Mouse (Mus musculus): Measurements from ENCODE around the gene Cspg4. TPM values are rescaled to one million over a fixed set of nuclear protein-coding genes. Genes with fewer than 3 reads are reported as not detected.

Gene Cspg4
- polyA plus RNA-seq, 1 experiment, result 58.3 TPM

- TF ChIP-seq MYOD1 (IDR thresholded peaks at IDR 0.05; ENCODE audit: control insufficient read depth in 1 of 3, insufficient read length in 2 of 3, low read depth in 2 of 3), result no peak
- no peak for TF ChIP-seq MYOG (IDR thresholded peaks at IDR 0.05; ENCODE audit: control insufficient read depth in 1 of 3, insufficient read depth in 1 of 3, insufficient read length in 2 of 3, low read depth in 2 of 3)
- TF ChIP-seq POLR2A (IDR thresholded peaks at IDR 0.05; ENCODE audit: insufficient read length, low read depth), result peak; percentile 34
- TF ChIP-seq SRF (IDR thresholded peaks at IDR 0.05; ENCODE audit: control insufficient read depth, insufficient read length, low read depth), result no peak
- no peak for TF ChIP-seq CEBPB (IDR thresholded peaks at IDR 0.05; ENCODE audit: insufficient read depth, poor library complexity, severe bottlenecking)
- Histone ChIP-seq H3K79me2 (ENCODE audit: control insufficient read depth, insufficient read depth) (no peaks in the 10 kb centered on the region), H3K36me3 (ENCODE audit: control insufficient read depth, insufficient read depth) (no peaks in the 10 kb centered on the region), H3K4me2 (ENCODE audit: low read depth) (no peak overlapping the region), H3ac (ENCODE audit: control insufficient read depth, insufficient read length) (no peak overlapping the region), H3K27me3 (ENCODE audit: control insufficient read depth, insufficient read depth, insufficient read length) (no peaks in the 10 kb centered on the region), H3K4me3 (no peak overlapping the region)
These were observed 31.9 kb downstream of the Cspg4 start for GRCm38 (mm10) chr9:56896779-56897178.

GRCm38 (mm10) chr9:56899409-56899808, 34.6 kb downstream of the Cspg4 start:
- no peak overlapping the region for H3ac ChIP-seq (ENCODE audit: control insufficient read depth, insufficient read length)
- no peak overlapping the region for H3K4me2 ChIP-seq (ENCODE audit: low read depth)
- H3K4me3 ChIP-seq, result no peak overlapping the region
- no peaks in the 10 kb centered on the region for H3K79me2 ChIP-seq (ENCODE audit: control insufficient read depth, insufficient read depth)
- H3K36me3 ChIP-seq (ENCODE audit: control insufficient read depth, insufficient read depth), result no peaks in the 10 kb centered on the region
- TF ChIP-seq MAX (IDR thresholded peaks at IDR 0.05; ENCODE audit: low read depth), result no peak
- TF ChIP-seq MYOG (IDR thresholded peaks at IDR 0.05; ENCODE audit: control insufficient read depth in 1 of 3, insufficient read depth in 1 of 3, insufficient read length in 2 of 3, low read depth in 2 of 3), result no peak
- no peak for TF ChIP-seq TCF3 (IDR thresholded peaks at IDR 0.05; ENCODE audit: insufficient read length, low read depth)
- peak; percentile 92 for TF ChIP-seq POLR2AphosphoS2 (IDR thresholded peaks at IDR 0.05; ENCODE audit: insufficient read length, low read depth)
- no peak for TF ChIP-seq REST (IDR thresholded peaks at IDR 0.05; ENCODE audit: insufficient read depth, insufficient read length)
- peak; percentile 15 for TF ChIP-seq POLR2A (IDR thresholded peaks at IDR 0.05; ENCODE audit: insufficient read length, low read depth)
- TF ChIP-seq MYOD1 (IDR thresholded peaks at IDR 0.05; ENCODE audit: control insufficient read depth in 1 of 3, insufficient read length in 2 of 3, low read depth in 2 of 3), result no peak
- no peak for TF ChIP-seq E2F4 (IDR thresholded peaks at IDR 0.05; ENCODE audit: insufficient read depth)
- TF ChIP-seq CEBPB (IDR thresholded peaks at IDR 0.05; ENCODE audit: insufficient read depth, poor library complexity, severe bottlenecking), result no peak
- no peak for TF ChIP-seq USF1 (IDR thresholded peaks at IDR 0.05; ENCODE audit: low read depth)
- no peak for TF ChIP-seq TCF12 (IDR thresholded peaks at IDR 0.05; ENCODE audit: insufficient read depth, poor library complexity, severe bottlenecking)
- TF ChIP-seq SRF (IDR thresholded peaks at IDR 0.05; ENCODE audit: control insufficient read depth, insufficient read length, low read depth), result no peak
- no peaks in the 10 kb centered on the region for H3K27me3 ChIP-seq (ENCODE audit: control insufficient read depth, insufficient read depth, insufficient read length)

- Histone ChIP-seq H3K79me2 (ENCODE audit: control insufficient read depth, insufficient read depth) (no peaks in the 10 kb centered on the region), H3K27me3 (ENCODE audit: control insufficient read depth, insufficient read depth, insufficient read length) (no peaks in the 10 kb centered on the region), H3K4me3 (no peak overlapping the region), H3K36me3 (ENCODE audit: control insufficient read depth, insufficient read depth) (no peaks in the 10 kb centered on the region), H3K4me2 (ENCODE audit: low read depth) (no peak overlapping the region), H3ac (ENCODE audit: control insufficient read depth, insufficient read length) (no peak overlapping the region)
- TF ChIP-seq CEBPB (IDR thresholded peaks at IDR 0.05; ENCODE audit: insufficient read depth, poor library complexity, severe bottlenecking) (peak; percentile 94), MYOG (IDR thresholded peaks at IDR 0.05; ENCODE audit: control insufficient read depth in 1 of 3, insufficient read depth in 1 of 3, insufficient read length in 2 of 3, low read depth in 2 of 3) (no peak)
These were observed 35.2 kb downstream of the Cspg4 start for GRCm38 (mm10) chr9:56900060-56900459.

- H3K36me3 ChIP-seq (ENCODE audit: control insufficient read depth, insufficient read depth), result no peaks in the 10 kb centered on the region
- no peak overlapping the region for H3K4me2 ChIP-seq (ENCODE audit: low read depth)
- no peak overlapping the region for H3K4me3 ChIP-seq
- no peaks in the 10 kb centered on the region for H3K79me2 ChIP-seq (ENCODE audit: control insufficient read depth, insufficient read depth)
- no peak overlapping the region for H3ac ChIP-seq (ENCODE audit: control insufficient read depth, insufficient read length)
- H3K27me3 ChIP-seq (ENCODE audit: control insufficient read depth, insufficient read depth, insufficient read length), result no peaks in the 10 kb centered on the region
- TF ChIP-seq MYOG (IDR thresholded peaks at IDR 0.05; ENCODE audit: control insufficient read depth in 1 of 3, insufficient read depth in 1 of 3, insufficient read length in 2 of 3, low read depth in 2 of 3) (no peak), POLR2AphosphoS2 (IDR thresholded peaks at IDR 0.05; ENCODE audit: insufficient read length, low read depth) (peak; percentile 75)
These were observed 35.7 kb downstream of the Cspg4 start for GRCm38 (mm10) chr9:56900571-56900970.

- Histone ChIP-seq H3K27me3 (ENCODE audit: control insufficient read depth, insufficient read depth, insufficient read length) (no peaks in the 10 kb centered on the region), H3ac (ENCODE audit: control insufficient read depth, insufficient read length) (no peak overlapping the region), H3K36me3 (ENCODE audit: control insufficient read depth, insufficient read depth) (no peaks in the 10 kb centered on the region), H3K79me2 (ENCODE audit: control insufficient read depth, insufficient read depth) (no peaks in the 10 kb centered on the region), H3K4me2 (ENCODE audit: low read depth) (no peak overlapping the region), H3K4me3 (no peak overlapping the region)
- TF ChIP-seq MYOD1 (IDR thresholded peaks at IDR 0.05; ENCODE audit: control insufficient read depth in 1 of 3, insufficient read length in 2 of 3, low read depth in 2 of 3), result peak in 1 of 3 experiments; percentile 27
- no peak for TF ChIP-seq TCF12 (IDR thresholded peaks at IDR 0.05; ENCODE audit: insufficient read depth, poor library complexity, severe bottlenecking)
- TF ChIP-seq TCF3 (IDR thresholded peaks at IDR 0.05; ENCODE audit: insufficient read length, low read depth), result no peak
- no peak for TF ChIP-seq POLR2A (IDR thresholded peaks at IDR 0.05; ENCODE audit: insufficient read length, low read depth)
- no peak for TF ChIP-seq USF1 (IDR thresholded peaks at IDR 0.05; ENCODE audit: low read depth)
- no peak for TF ChIP-seq MYOG (IDR thresholded peaks at IDR 0.05; ENCODE audit: control insufficient read depth in 1 of 3, insufficient read depth in 1 of 3, insufficient read length in 2 of 3, low read depth in 2 of 3)
- no peak for TF ChIP-seq SRF (IDR thresholded peaks at IDR 0.05; ENCODE audit: control insufficient read depth, insufficient read length, low read depth)
- TF ChIP-seq POLR2AphosphoS2 (IDR thresholded peaks at IDR 0.05; ENCODE audit: insufficient read length, low read depth), result peak; percentile 92
- no peak for TF ChIP-seq E2F4 (IDR thresholded peaks at IDR 0.05; ENCODE audit: insufficient read depth)
- no peak for TF ChIP-seq REST (IDR thresholded peaks at IDR 0.05; ENCODE audit: insufficient read depth, insufficient read length)
These were observed 36.4 kb downstream of the Cspg4 start for GRCm38 (mm10) chr9:56901187-56901586.
